Mouse (Mus musculus): ENCODE data around the gene Nelfcd.

- no peak for TF ChIP-seq GATA1 (IDR thresholded peaks at IDR 0.05; ENCODE audit: low read length)
- TF ChIP-seq TAL1 (IDR thresholded peaks at IDR 0.05; ENCODE audit: low read length), result no peak
These were observed 11.3 kb downstream of the Nelfcd start for GRCm38 (mm10) chr2:174426856-174427255.

Data from erythroblast, embryonic 14.5 days (primary cell).